In the genomic region with DNA sequence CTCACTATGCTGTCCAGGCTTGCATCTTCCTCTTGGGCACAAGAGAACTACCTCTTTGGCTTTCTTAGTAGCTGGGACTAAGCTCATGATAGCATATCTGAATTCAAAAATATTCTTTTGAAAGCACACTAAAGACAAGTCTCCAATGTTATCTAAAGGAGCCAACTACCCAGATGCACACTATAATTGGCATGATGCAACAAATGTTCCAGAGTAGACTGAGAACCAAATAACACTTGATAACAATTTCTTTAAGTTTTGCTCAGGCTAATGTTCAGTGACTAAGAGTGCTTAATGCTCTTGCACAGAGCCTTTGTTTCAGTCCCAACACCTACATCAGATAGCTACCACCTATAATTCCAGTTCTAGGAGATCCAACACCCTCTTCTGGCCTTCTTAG, we compare ENCODE assay signal across 23 mouse cellular contexts.
"Had no signal": no experiment of that assay in that cellular context is flagged by ENCODE, and none has a peak within 500 bp of the region (broad histone marks: within the 10 kb centered on the region; RNA-seq: fewer than 3 reads in every experiment).

No protein-coding gene starts in this region.

- H3K9ac ChIP-seq: heart, embryonic 13.5 days; heart, embryonic 15.5 days; hindbrain, embryonic 13.5 days; hindbrain, embryonic 15.5 days; kidney, embryonic 15.5 days; limb, embryonic 13.5 days; limb, embryonic 15.5 days; liver, embryonic 12.5 days had no signal

- H3K9me3 ChIP-seq: heart, embryonic 13.5 days; heart, embryonic 15.5 days; hindbrain, embryonic 13.5 days; hindbrain, embryonic 15.5 days; kidney, embryonic 15.5 days; limb, embryonic 13.5 days; limb, embryonic 15.5 days; liver, embryonic 12.5 days had no signal

- H3K36me3 ChIP-seq: heart, embryonic 15.5 days; hindbrain, embryonic 13.5 days; hindbrain, embryonic 15.5 days; limb, embryonic 13.5 days; limb, embryonic 15.5 days had no signal

- H3K4me3 ChIP-seq: heart, adult 2 months; heart, embryonic 13.5 days; heart, embryonic 15.5 days; hindbrain, embryonic 13.5 days; hindbrain, embryonic 15.5 days; kidney, embryonic 15.5 days; limb, embryonic 13.5 days; limb, embryonic 15.5 days; liver, embryonic 12.5 days had no signal

- ATAC-seq: hindbrain, postnatal 0 days; intestine, embryonic 16.5 days; liver, embryonic 12.5 days had no signal

- H3K27me3 ChIP-seq: heart, embryonic 13.5 days; heart, embryonic 15.5 days; hindbrain, embryonic 13.5 days; hindbrain, embryonic 15.5 days; kidney, embryonic 15.5 days; limb, embryonic 13.5 days; limb, embryonic 15.5 days; liver, embryonic 12.5 days had no signal

- H3K27ac ChIP-seq: heart, adult 2 months; heart, embryonic 13.5 days; heart, embryonic 15.5 days; hindbrain, embryonic 13.5 days; hindbrain, embryonic 15.5 days; hindbrain, postnatal 0 days; kidney, embryonic 15.5 days; kidney, postnatal 0 days; limb, embryonic 13.5 days; limb, embryonic 15.5 days; liver, embryonic 12.5 days had no signal

- DNase-seq: gastrocnemius, postnatal 14 days; gastrocnemius, postnatal 36 days; heart, adult 11 months; heart, adult 2 months; heart, postnatal 14 days; heart, postnatal 36 days; kidney, adult 11 months; kidney, adult 2 months; kidney, adult 9 months; kidney, postnatal 14 days; kidney, postnatal 36 days; left cerebral cortex, postnatal 4 days had no signal
